Mouse (Mus musculus): Measurements from ENCODE around the gene Wwox. TPM values are rescaled to one million over a fixed set of nuclear protein-coding genes. Genes with fewer than 3 reads are reported as not detected.

Wwox gene
- polyA plus RNA-seq, 1 experiment from 2014 or later: 12.9 TPM

- Histone ChIP-seq H3K9ac (ENCODE audit: low read length) (no peak overlapping the region), H3K9me3 (replicated peaks; ENCODE audit: control insufficient read depth, low read length) (no peaks in the 10 kb centered on the region), H3K4me3 (replicated peaks; ENCODE audit: low read length) (no peak overlapping the region), H3K36me3 (ENCODE audit: control insufficient read depth, insufficient read depth, low read length) (no peaks in the 10 kb centered on the region), H3K4me1 (ENCODE audit: control insufficient read depth, insufficient read depth, low read length) (no peaks in the 10 kb centered on the region), H3K27ac (ENCODE audit: low read length) (no peak overlapping the region), H3K27me3 (ENCODE audit: control insufficient read depth, insufficient read depth, low read length) (no peaks in the 10 kb centered on the region), H3K4me2 (ENCODE audit: low read depth, low read length) (no peak overlapping the region)
- 82% methylated on average over 4 of the region's 4 CpGs for WGBS
- no peak for ATAC-seq (ENCODE audit: insufficient read depth, low FRiP score)
Measured at GRCm38 (mm10) chr8:115188446-115188845, 749.0 kb downstream of the Wwox start.

- 62% methylated on average over 11 of the region's 11 CpGs for WGBS
Measured at GRCm38 (mm10) chr8:115189836-115190235, 750.4 kb downstream of the Wwox start.

GRCm38 (mm10) chr8:115193767-115194166 lies 754.3 kb downstream of the Wwox start:
- H3K9me3 ChIP-seq (replicated peaks; ENCODE audit: control insufficient read depth, low read length): peaks cover 5% of the 10 kb centered on the region; the same call in 1 of the 2 replicates
- no peaks in the 10 kb centered on the region for H3K36me3 ChIP-seq (ENCODE audit: control insufficient read depth, insufficient read depth, low read length)
- 70% methylated on average over 2 of the region's 2 CpGs for WGBS
- H3K4me1 ChIP-seq (ENCODE audit: control insufficient read depth, insufficient read depth, low read length): no peaks in the 10 kb centered on the region
- no peak overlapping the region for H3K4me3 ChIP-seq (replicated peaks; ENCODE audit: low read length)
- H3K9ac ChIP-seq (ENCODE audit: low read length): no peak overlapping the region
- H3K4me2 ChIP-seq (ENCODE audit: low read depth, low read length): no peak overlapping the region
- no peak for ATAC-seq (ENCODE audit: insufficient read depth, low FRiP score)
- no peaks in the 10 kb centered on the region for H3K27me3 ChIP-seq (ENCODE audit: control insufficient read depth, insufficient read depth, low read length)
- no peak overlapping the region for H3K27ac ChIP-seq (ENCODE audit: low read length)

More at GRCm38 (mm10) chr8:115189836-115190235, 750.4 kb downstream of the Wwox start:
- H3K9me3 ChIP-seq (replicated peaks; ENCODE audit: control insufficient read depth, low read length): no peaks in the 10 kb centered on the region
- no peaks in the 10 kb centered on the region for H3K4me1 ChIP-seq (ENCODE audit: control insufficient read depth, insufficient read depth, low read length)
- H3K4me3 ChIP-seq (replicated peaks; ENCODE audit: low read length): no peak overlapping the region
- no peak for ATAC-seq (ENCODE audit: insufficient read depth, low FRiP score)
- H3K9ac ChIP-seq (ENCODE audit: low read length): no peak overlapping the region
- H3K36me3 ChIP-seq (ENCODE audit: control insufficient read depth, insufficient read depth, low read length): no peaks in the 10 kb centered on the region
- H3K27me3 ChIP-seq (ENCODE audit: control insufficient read depth, insufficient read depth, low read length): no peaks in the 10 kb centered on the region
- H3K4me2 ChIP-seq (ENCODE audit: low read depth, low read length): no peak overlapping the region
- H3K27ac ChIP-seq (ENCODE audit: low read length): no peak overlapping the region

GRCm38 (mm10) chr8:115195334-115195733 lies 755.9 kb downstream of the Wwox start:
- H3K36me3 ChIP-seq (ENCODE audit: control insufficient read depth, insufficient read depth, low read length): no peaks in the 10 kb centered on the region
- H3K9ac ChIP-seq (ENCODE audit: low read length): no peak overlapping the region
- no peak overlapping the region for H3K4me3 ChIP-seq (replicated peaks; ENCODE audit: low read length)
- H3K27me3 ChIP-seq (ENCODE audit: control insufficient read depth, insufficient read depth, low read length): no peaks in the 10 kb centered on the region
- ATAC-seq (ENCODE audit: insufficient read depth, low FRiP score): no peak
- H3K27ac ChIP-seq (ENCODE audit: low read length): no peak overlapping the region
- 88% methylated on average over 10 of the region's 10 CpGs for WGBS
- H3K9me3 ChIP-seq (replicated peaks; ENCODE audit: control insufficient read depth, low read length): peaks cover 5% of the 10 kb centered on the region; the same call in 1 of the 2 replicates
- H3K4me2 ChIP-seq (ENCODE audit: low read depth, low read length): no peak overlapping the region
- H3K4me1 ChIP-seq (ENCODE audit: control insufficient read depth, insufficient read depth, low read length): no peaks in the 10 kb centered on the region

- no peak overlapping the region for H3K9ac ChIP-seq (ENCODE audit: low read length)
- H3K4me2 ChIP-seq (ENCODE audit: low read depth, low read length): no peak overlapping the region
- no peak overlapping the region for H3K4me3 ChIP-seq (replicated peaks; ENCODE audit: low read length)
- H3K27me3 ChIP-seq (ENCODE audit: control insufficient read depth, insufficient read depth, low read length): no peaks in the 10 kb centered on the region
- no peaks in the 10 kb centered on the region for H3K36me3 ChIP-seq (ENCODE audit: control insufficient read depth, insufficient read depth, low read length)
- H3K27ac ChIP-seq (ENCODE audit: low read length): no peak overlapping the region
- H3K9me3 ChIP-seq (replicated peaks; ENCODE audit: control insufficient read depth, low read length): peaks cover 5% of the 10 kb centered on the region; the same call in 1 of the 2 replicates
- no peaks in the 10 kb centered on the region for H3K4me1 ChIP-seq (ENCODE audit: control insufficient read depth, insufficient read depth, low read length)
- no peak for ATAC-seq (ENCODE audit: insufficient read depth, low FRiP score)
- WGBS: 63% methylated on average over 2 of the region's 2 CpGs
Measured at GRCm38 (mm10) chr8:115196859-115197258, 757.4 kb downstream of the Wwox start.

GRCm38 (mm10) chr8:115199204-115199603 lies 759.7 kb downstream of the Wwox start:
- no peak overlapping the region for H3K4me2 ChIP-seq (ENCODE audit: low read depth, low read length)
- H3K9me3 ChIP-seq (replicated peaks; ENCODE audit: control insufficient read depth, low read length): peaks cover 5% of the 10 kb centered on the region; the same call in 1 of the 2 replicates
- WGBS: 41% methylated on average over 4 of the region's 4 CpGs

GRCm38 (mm10) chr8:115199616-115200150 lies 760.2 kb downstream of the Wwox start:
- H3K4me1 ChIP-seq (ENCODE audit: control insufficient read depth, insufficient read depth, low read length): no peaks in the 10 kb centered on the region
- H3K9ac ChIP-seq (ENCODE audit: low read length): no peak overlapping the region
- H3K36me3 ChIP-seq (ENCODE audit: control insufficient read depth, insufficient read depth, low read length): no peaks in the 10 kb centered on the region
- 36% methylated on average over 14 of the region's 14 CpGs for WGBS
- H3K27ac ChIP-seq (ENCODE audit: low read length): no peak overlapping the region
- peaks cover 5% of the 10 kb centered on the region; the same call in 1 of the 2 replicates for H3K9me3 ChIP-seq (replicated peaks; ENCODE audit: control insufficient read depth, low read length)
- H3K4me3 ChIP-seq (replicated peaks; ENCODE audit: low read length): no peak overlapping the region
- H3K4me2 ChIP-seq (ENCODE audit: low read depth, low read length): no peak overlapping the region
- no peak for ATAC-seq (ENCODE audit: insufficient read depth, low FRiP score)
- no peaks in the 10 kb centered on the region for H3K27me3 ChIP-seq (ENCODE audit: control insufficient read depth, insufficient read depth, low read length)

More at GRCm38 (mm10) chr8:115199204-115199603, 759.7 kb downstream of the Wwox start:
- Histone ChIP-seq H3K27ac (ENCODE audit: low read length) (no peak overlapping the region), H3K4me1 (ENCODE audit: control insufficient read depth, insufficient read depth, low read length) (no peaks in the 10 kb centered on the region), H3K9ac (ENCODE audit: low read length) (no peak overlapping the region), H3K27me3 (ENCODE audit: control insufficient read depth, insufficient read depth, low read length) (no peaks in the 10 kb centered on the region), H3K36me3 (ENCODE audit: control insufficient read depth, insufficient read depth, low read length) (no peaks in the 10 kb centered on the region), H3K4me3 (replicated peaks; ENCODE audit: low read length) (no peak overlapping the region)
- no peak for ATAC-seq (ENCODE audit: insufficient read depth, low FRiP score)

GRCm38 (mm10) chr8:115201726-115202125 lies 762.3 kb downstream of the Wwox start:
- no peak for ATAC-seq (ENCODE audit: insufficient read depth, low FRiP score)
- WGBS: 77% methylated on average over 7 of the region's 7 CpGs
- H3K27ac ChIP-seq (ENCODE audit: low read length): no peak overlapping the region
- H3K27me3 ChIP-seq (ENCODE audit: control insufficient read depth, insufficient read depth, low read length): no peaks in the 10 kb centered on the region
- no peaks in the 10 kb centered on the region for H3K36me3 ChIP-seq (ENCODE audit: control insufficient read depth, insufficient read depth, low read length)
- H3K4me1 ChIP-seq (ENCODE audit: control insufficient read depth, insufficient read depth, low read length): no peaks in the 10 kb centered on the region
- no peak overlapping the region for H3K9ac ChIP-seq (ENCODE audit: low read length)
- H3K4me3 ChIP-seq (replicated peaks; ENCODE audit: low read length): no peak overlapping the region
- H3K9me3 ChIP-seq (replicated peaks; ENCODE audit: control insufficient read depth, low read length): no peaks in the 10 kb centered on the region
- H3K4me2 ChIP-seq (ENCODE audit: low read depth, low read length): no peak overlapping the region

- Histone ChIP-seq H3K4me1 (ENCODE audit: control insufficient read depth, insufficient read depth, low read length) (no peaks in the 10 kb centered on the region), H3K27me3 (ENCODE audit: control insufficient read depth, insufficient read depth, low read length) (0 out of 2 replicates have a peak, but pooled peaks cover 5% of the 10 kb centered on the region), H3K27ac (ENCODE audit: low read length) (no peak overlapping the region), H3K36me3 (ENCODE audit: control insufficient read depth, insufficient read depth, low read length) (no peaks in the 10 kb centered on the region), H3K4me3 (replicated peaks; ENCODE audit: low read length) (no peak overlapping the region), H3K9ac (ENCODE audit: low read length) (no peak overlapping the region), H3K9me3 (replicated peaks; ENCODE audit: control insufficient read depth, low read length) (no peaks in the 10 kb centered on the region), H3K4me2 (ENCODE audit: low read depth, low read length) (no peak overlapping the region)
- 84% methylated on average over 11 of the region's 11 CpGs for WGBS
- ATAC-seq (ENCODE audit: insufficient read depth, low FRiP score): no peak
Measured at GRCm38 (mm10) chr8:115207480-115207879, 768.0 kb downstream of the Wwox start.

Measured in stomach, embryonic 16.5 days (tissue).